Mouse (Mus musculus) bone marrow, adult 2 months (tissue): ENCODE results near the gene Snrpb2.

Source experiments
- CTCF ChIP-seq: fragments of 200-500 bp; IDR thresholded peaks from 2 replicates; pipeline ENCODE4 v1.5.1; 2011; ENCODE audit warnings: low read length, control low read depth; ENCODE audit not compliant: control insufficient read depth, insufficient read depth
- POLR2A ChIP-seq: fragments of 200-500 bp; IDR thresholded peaks from 2 replicates; pipeline ENCODE4 v1.6.1; 2011; ENCODE audit warnings: low read depth, mild to moderate bottlenecking, control low read depth, low read length, borderline replicate concordance; ENCODE audit not compliant: control insufficient read depth

DNA sequence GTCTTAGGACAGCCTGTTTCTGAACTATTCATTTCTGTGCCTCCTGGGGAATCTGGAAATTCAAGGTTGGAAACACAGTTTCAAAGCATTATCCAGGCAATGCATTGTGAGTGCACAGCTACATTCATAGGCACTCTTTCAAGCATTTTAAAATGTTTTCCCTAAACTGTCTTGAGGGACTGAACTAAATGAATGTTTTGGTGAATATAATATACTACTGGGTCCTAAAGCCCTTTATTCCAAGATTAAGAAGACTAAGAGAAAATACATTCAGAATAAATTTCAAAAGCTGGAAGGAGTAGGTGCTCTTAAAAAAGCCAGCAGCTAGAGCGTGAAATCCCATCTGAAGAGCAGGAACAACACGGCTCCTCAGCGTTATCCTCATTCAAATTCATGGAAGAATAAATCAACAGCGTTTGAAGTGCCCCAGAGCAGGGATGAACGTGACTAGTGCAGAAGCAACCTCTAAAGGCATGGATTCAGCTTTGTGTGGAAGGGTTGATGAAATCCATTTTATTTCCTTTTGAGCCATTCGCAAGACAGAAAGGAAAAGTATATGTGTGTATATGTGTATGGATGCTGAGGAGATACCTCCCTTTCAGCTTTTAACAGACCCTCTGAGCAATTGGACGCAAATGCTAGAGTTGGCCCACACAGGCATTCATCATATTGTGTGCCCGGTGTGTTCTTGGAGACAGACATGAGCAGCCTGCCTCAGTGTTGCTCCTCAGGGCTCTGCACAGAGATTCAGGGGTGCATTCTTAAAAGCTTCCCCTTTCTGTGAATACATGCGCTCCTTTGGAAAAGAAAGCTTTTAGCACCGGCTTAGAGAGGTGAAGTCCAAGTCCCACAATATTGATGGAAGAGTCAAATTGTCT is 30.2 kb upstream of the Snrpb2 start:
- TF ChIP-seq CTCF (no peak), POLR2A (no peak)
